Mouse (Mus musculus): ENCODE measurements around the gene Gm4553. TPM values are rescaled to one million over a fixed set of nuclear protein-coding genes. Genes with fewer than 3 reads are reported as not detected.
"Not testable (repeated sequence)": the region's sequence is repeated elsewhere in the genome, so short reads cannot be mapped to it uniquely, and the experiment has no call there.

Gene Gm4553
- polyA plus RNA-seq, 1 experiment from 2014 or later = not detected

- no peaks in the 10 kb centered on the region for H3K36me3 ChIP-seq (replicated peaks)
- no peaks in the 10 kb centered on the region for H3K4me1 ChIP-seq
- no peak overlapping the region for H3K4me3 ChIP-seq (replicated peaks)
- H3K9ac ChIP-seq = no peak overlapping the region
- no peak overlapping the region for H3K27ac ChIP-seq
- WGBS = 65% methylated on average over 4 of the region's 4 CpGs
- no peaks in the 10 kb centered on the region for H3K9me3 ChIP-seq
- H3K27me3 ChIP-seq = no peaks in the 10 kb centered on the region
- ATAC-seq (ENCODE audit: low FRiP score) = no peak
- no peak overlapping the region for H3K4me2 ChIP-seq
Observed at GRCm38 (mm10) chr7:142128843-142129242, 36.7 kb downstream of the Gm4553 start.

GRCm38 (mm10) chr7:142120629-142121028 lies 44.9 kb downstream of the Gm4553 start, which contains the start of gene Gm45618:
Gene Gm45618, minus strand, starts transcription at chr7:142120729.
- 68% methylated on average over 1 of the region's 1 CpGs for WGBS
- ATAC-seq (ENCODE audit: low FRiP score); H3K9ac ChIP-seq; H3K27ac ChIP-seq; H3K4me2 ChIP-seq; H3K4me3 ChIP-seq (replicated peaks); H3K4me1 ChIP-seq; H3K9me3 ChIP-seq; H3K36me3 ChIP-seq (replicated peaks); H3K27me3 ChIP-seq: not testable (repeated sequence)

- Histone ChIP-seq H3K27me3 (no peaks in the 10 kb centered on the region), H3K4me3 (replicated peaks) (no peak overlapping the region), H3K9me3 (no peaks in the 10 kb centered on the region), H3K4me2 (no peak overlapping the region), H3K27ac (no peak overlapping the region), H3K36me3 (replicated peaks) (no peaks in the 10 kb centered on the region), H3K9ac (no peak overlapping the region), H3K4me1 (no peaks in the 10 kb centered on the region)
- ATAC-seq (ENCODE audit: low FRiP score) = no peak
- WGBS = 23% methylated on average over 5 of the region's 5 CpGs
Observed at GRCm38 (mm10) chr7:142119632-142120031, 45.9 kb downstream of the Gm4553 start.

Other genes with a start within 250 kb of the Gm4553 start
- gene Tollip, start 247.2 kb downstream of the Gm4553 start, polyA plus RNA-seq (2016; fragmentation: Nextera tagmentation; extraction: Ambion mirVana) = 69.2 and 76.2 TPM in 2 replicates
- 19.8 and 20.2 TPM in 2 replicates for gene Brsk2, start 216.0 kb downstream of the Gm4553 start, polyA plus RNA-seq (2016; fragmentation: Nextera tagmentation; extraction: Ambion mirVana)
- gene Mob2, start 104.7 kb downstream of the Gm4553 start, polyA plus RNA-seq (2016; fragmentation: Nextera tagmentation; extraction: Ambion mirVana) = 46.4 and 46.9 TPM in 2 replicates
- gene Dusp8, start 69.9 kb downstream of the Gm4553 start, polyA plus RNA-seq (2016; fragmentation: Nextera tagmentation; extraction: Ambion mirVana) = 45.0 and 45.8 TPM in 2 replicates
- not detected in 2 replicates for gene Gm45618, start 45.0 kb downstream of the Gm4553 start, polyA plus RNA-seq (2016; fragmentation: Nextera tagmentation; extraction: Ambion mirVana)
- not detected in 2 replicates for gene Gm39115, start 29.7 kb downstream of the Gm4553 start, polyA plus RNA-seq (2016; fragmentation: Nextera tagmentation; extraction: Ambion mirVana)
- gene Gm45337, start 21.1 kb downstream of the Gm4553 start, polyA plus RNA-seq (2016; fragmentation: Nextera tagmentation; extraction: Ambion mirVana) = not detected in 2 replicates
- gene Gm29735, start 8.6 kb downstream of the Gm4553 start, polyA plus RNA-seq (2016; fragmentation: Nextera tagmentation; extraction: Ambion mirVana) = not detected in 2 replicates
- gene Krtap5-2, start 10.3 kb upstream of the Gm4553 start, polyA plus RNA-seq (2016; fragmentation: Nextera tagmentation; extraction: Ambion mirVana) = not detected in 2 replicates
- gene Gm10153, start 24.6 kb upstream of the Gm4553 start, polyA plus RNA-seq (2016; fragmentation: Nextera tagmentation; extraction: Ambion mirVana) = not detected in 2 replicates
- not detected in 2 replicates for gene Krtap5-3, start 35.6 kb upstream of the Gm4553 start, polyA plus RNA-seq (2016; fragmentation: Nextera tagmentation; extraction: Ambion mirVana)
- gene Gm7579, start 46.1 kb upstream of the Gm4553 start, polyA plus RNA-seq (2016; fragmentation: Nextera tagmentation; extraction: Ambion mirVana) = not detected in 2 replicates
- gene Krtap5-5, start 64.2 kb upstream of the Gm4553 start, polyA plus RNA-seq (2016; fragmentation: Nextera tagmentation; extraction: Ambion mirVana) = not detected in 2 replicates
- gene Gm40460, start 75.3 kb upstream of the Gm4553 start, polyA plus RNA-seq (2016; fragmentation: Nextera tagmentation; extraction: Ambion mirVana) = not detected in 2 replicates
- not detected in 2 replicates for gene Gm2431, start 92.6 kb upstream of the Gm4553 start, polyA plus RNA-seq (2016; fragmentation: Nextera tagmentation; extraction: Ambion mirVana)
- gene Gm4559, start 108.6 kb upstream of the Gm4553 start, polyA plus RNA-seq (2016; fragmentation: Nextera tagmentation; extraction: Ambion mirVana) = not detected in 2 replicates
- gene Krtap5-1, start 131.4 kb upstream of the Gm4553 start, polyA plus RNA-seq (2016; fragmentation: Nextera tagmentation; extraction: Ambion mirVana) = not detected in 2 replicates
- not detected in 2 replicates for gene Krtap5-4, start 137.8 kb upstream of the Gm4553 start, polyA plus RNA-seq (2016; fragmentation: Nextera tagmentation; extraction: Ambion mirVana)
- 0.34 and 0.45 TPM in 2 replicates for gene Ifitm10, start 208.0 kb upstream of the Gm4553 start, polyA plus RNA-seq (2016; fragmentation: Nextera tagmentation; extraction: Ambion mirVana)
- gene Gm49369, start 216.9 kb upstream of the Gm4553 start, polyA plus RNA-seq (2016; fragmentation: Nextera tagmentation; extraction: Ambion mirVana) = 0.60 and 0.91 TPM in 2 replicates
- 132 TPM in 2 replicates for gene Ctsd, start 222.3 kb upstream of the Gm4553 start, polyA plus RNA-seq (2016; fragmentation: Nextera tagmentation; extraction: Ambion mirVana)

All from forebrain, embryonic 12.5 days (tissue).